Mouse (Mus musculus) G1E (cell line): ENCODE data around the gene Myh13.

Source experiments
- CTCF ChIP-seq: IDR thresholded peaks from 2 replicates; pipeline ENCODE4 v1.5.1; 2012; ENCODE audit warnings: low read depth, low read length, inconsistent platforms, mixed read lengths
- GATA1 ChIP-seq: IDR thresholded peaks from 2 replicates; pipeline ENCODE4 v1.6.1; 2012; ENCODE audit warnings: borderline replicate concordance, low read length, inconsistent platforms, mixed read lengths
- TAL1 ChIP-seq: conservative IDR thresholded peaks from 2 replicates; pipeline ENCODE4 v1.6.1; 2012; ENCODE audit warnings: low read depth, low read length, inconsistent platforms, mixed read lengths

GRCm38 (mm10) chr11:67362236-67362635 lies 40.8 kb downstream of the Myh13 start:
- no peak for TF ChIP-seq CTCF
- TF ChIP-seq GATA1: no peak
- no peak for TF ChIP-seq TAL1
